Mouse (Mus musculus) liver, embryonic 14.5 days (tissue): ENCODE data around the gene Siae.

Experiments used
- CTCF ChIP-seq: IDR thresholded peaks from 2 replicates; pipeline ENCODE4 v1.5.1; 2016; ENCODE audit warnings: antibody characterized with exemption, low read depth, control low read depth
- EP300 ChIP-seq: IDR thresholded peaks from 2 replicates; pipeline ENCODE4 v1.6.1; 2016; ENCODE audit warnings: antibody characterized with exemption, low read depth

DNA sequence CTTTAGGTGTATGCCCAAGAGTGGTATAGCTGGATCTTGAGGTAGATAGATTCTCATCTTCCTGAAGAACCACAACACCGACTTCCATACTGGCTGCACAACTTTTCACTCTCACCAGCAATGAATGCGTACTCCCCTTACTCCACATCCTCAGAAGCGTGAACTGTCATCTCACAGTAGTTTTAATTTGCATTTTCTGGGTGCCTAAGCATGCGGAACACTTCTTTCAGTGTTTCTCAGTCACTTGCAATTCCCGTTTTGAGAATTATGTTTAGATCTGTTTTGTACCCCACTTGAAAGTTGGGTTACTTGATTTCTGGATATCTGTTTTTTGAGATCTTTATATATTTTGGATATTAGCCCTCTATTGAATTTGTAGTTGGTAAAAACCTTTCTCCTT lies 28.1 kb downstream of the Siae start:
- TF ChIP-seq CTCF, result no peak
- TF ChIP-seq EP300, result no peak
